Mouse (Mus musculus) lung, postnatal 25 days (tissue): ENCODE results near the gene Mrm1.

Experiments used
- DNase-seq: peaks from one replicate; pipeline ENCODE4 v3.0.0; 2022; ENCODE audit warnings: low spot score

Mrm1 gene

DNA sequence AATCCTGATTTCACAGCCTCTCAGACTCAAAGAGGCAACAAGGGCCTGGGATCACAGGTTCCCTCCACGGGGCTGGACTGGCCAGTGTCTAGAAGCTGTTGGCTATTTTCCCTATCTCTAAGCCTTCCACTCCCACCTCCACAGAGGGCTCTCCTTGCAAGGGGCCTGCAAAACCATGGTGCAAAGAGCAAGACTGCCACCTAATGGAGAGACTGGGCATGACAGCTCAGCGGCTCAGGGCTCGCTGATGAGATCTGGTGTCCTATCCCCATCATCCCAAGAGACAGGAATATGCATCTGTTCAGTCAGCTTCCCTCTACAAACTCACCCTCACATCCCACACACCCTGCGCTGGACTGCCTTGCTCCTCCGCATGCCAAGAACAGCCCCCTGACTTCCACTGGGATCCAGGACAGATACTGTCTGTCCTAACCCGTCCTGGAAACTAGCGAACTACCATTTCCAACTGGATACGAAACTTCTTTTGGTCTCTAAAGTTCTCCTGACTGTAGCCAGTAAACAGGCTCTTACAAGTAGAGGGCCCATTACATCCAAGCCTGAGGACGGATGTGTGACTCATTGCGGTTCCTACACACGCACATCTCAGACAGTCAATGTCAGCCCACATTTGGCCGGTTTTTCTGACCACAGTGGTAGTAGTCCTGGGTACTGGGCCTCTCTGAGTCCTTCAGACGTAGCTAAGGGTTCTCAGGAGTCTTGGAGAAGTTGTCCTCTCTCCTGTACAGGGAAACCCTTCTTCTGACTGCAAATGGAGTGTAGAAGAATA is 5.4 kb downstream of the Mrm1 start:
- DNase-seq = peak; percentile 56

DNA sequence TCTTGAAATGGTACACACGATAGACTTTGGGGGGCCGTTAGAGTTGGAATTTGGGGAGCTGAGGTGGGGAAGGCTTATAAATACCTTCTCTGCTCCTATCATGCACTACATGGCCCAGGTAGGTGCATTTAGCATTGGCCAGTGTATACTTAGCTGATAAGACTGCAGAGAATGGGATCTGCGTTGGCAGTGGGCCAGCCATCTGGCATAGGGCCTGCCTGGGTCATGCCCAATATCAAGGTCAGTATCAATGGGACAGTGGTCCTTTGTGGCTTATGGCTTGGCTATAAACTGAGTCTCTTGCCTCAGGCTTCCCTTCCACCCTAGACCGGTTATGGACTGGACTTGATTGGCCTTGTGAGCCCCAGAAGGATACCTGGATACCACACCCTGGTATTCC is 14.9 kb downstream of the Mrm1 start:
- no peak for DNase-seq

DNA sequence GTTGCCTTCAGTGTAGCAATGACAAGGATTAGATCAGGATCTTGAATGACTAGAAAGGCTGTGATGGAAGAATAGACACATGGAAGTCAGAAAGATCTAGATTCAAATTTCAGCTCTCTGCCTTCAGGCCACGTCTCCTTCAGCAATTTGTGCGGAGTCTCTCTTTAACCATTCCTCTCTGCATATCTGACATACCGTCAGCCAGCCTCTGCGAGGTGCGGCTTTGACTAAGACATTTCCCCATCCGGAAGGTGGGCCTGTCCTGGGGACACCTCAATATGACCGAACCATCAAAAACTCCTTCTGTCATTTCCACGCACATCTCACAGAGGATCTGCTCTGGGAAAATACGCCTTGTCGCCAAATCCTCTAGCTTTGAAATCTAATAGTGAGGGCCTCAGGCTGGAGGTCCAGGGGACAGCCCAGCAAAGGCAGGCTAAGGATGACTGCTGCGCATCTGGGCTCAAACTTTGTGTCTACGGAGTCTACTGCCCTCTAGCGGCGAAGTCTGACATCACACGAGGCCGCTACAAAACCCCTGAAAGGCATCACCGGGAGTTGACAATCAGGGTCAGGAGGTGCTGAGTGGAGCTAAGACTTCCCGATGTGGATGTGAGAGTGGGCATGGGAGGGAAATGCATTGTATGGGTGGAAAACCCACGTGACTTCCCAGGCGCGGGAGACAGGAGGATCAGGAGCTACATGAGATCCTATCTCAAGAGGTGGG is 21.5 kb downstream of the Mrm1 start:
- peak; percentile 46 for DNase-seq

DNA sequence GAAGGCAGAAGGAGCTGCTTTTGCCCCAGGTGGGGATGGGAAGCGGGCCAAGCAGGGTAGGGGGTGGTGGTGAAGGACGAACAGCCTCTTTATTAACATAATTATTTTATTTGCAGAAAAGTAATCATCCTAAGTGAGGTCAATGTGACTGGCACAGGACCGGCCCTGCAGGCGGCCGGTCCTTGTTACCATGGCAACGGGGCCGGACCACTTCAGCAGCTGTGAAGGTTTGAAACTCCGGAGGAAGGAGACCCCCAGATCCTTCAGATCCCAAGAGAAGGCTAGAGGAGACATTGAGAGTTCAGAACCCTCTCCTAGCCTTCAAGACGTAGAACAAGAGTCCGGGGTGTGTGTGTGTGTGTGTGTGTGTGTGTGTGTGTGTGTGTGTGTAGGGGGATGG is 22.3 kb downstream of the Mrm1 start:
- DNase-seq = no peak

DNA sequence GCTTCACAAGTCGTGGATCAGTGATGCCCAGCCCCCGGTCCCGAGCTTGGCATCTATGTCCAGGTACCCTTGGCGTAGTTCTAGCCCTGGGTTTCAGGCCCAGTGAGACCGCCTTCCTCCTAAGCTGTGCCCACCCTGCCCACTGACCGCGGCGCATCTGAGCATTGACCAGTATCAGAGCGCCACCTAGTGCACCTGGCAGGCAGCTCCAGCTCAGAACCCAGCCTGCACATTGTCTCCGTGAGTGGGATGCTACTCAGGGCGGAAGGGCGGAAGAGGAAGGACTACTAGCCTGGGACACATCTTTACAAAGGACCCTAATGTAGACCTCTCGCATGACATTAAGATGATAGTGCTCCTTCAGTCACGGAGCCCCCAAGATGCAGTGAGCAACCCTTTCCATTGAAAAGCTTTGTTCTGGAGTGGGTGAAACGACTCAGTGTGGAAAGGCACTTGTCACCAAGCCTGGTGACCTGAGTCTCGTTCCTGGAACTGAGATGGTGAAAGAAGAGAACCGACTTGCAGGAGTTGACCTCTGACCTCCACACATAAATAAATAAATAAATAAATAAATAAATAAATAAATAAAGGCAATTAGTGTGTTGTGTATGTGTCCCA is 24.7 kb downstream of the Mrm1 start:
- DNase-seq = peak; percentile 29

DNA sequence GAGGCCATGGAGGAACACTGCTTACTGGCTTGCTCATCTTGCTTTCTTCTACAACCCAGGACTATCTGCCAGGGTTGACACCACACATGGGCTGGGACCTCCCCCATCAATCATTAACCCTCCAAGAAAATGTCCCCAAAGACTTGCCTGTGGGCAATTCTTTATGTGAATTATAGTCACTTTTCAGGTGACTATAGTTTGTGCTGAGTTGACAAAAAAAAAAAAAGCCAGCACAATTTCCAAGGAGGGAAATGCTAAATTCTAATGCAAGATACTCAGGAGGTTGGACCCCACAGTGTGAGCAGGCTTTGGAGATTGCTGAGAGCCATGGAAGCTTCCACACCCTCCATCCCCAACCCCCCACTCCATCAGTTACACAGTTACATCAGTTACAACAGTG is 25.8 kb downstream of the Mrm1 start:
- no peak for DNase-seq

DNA sequence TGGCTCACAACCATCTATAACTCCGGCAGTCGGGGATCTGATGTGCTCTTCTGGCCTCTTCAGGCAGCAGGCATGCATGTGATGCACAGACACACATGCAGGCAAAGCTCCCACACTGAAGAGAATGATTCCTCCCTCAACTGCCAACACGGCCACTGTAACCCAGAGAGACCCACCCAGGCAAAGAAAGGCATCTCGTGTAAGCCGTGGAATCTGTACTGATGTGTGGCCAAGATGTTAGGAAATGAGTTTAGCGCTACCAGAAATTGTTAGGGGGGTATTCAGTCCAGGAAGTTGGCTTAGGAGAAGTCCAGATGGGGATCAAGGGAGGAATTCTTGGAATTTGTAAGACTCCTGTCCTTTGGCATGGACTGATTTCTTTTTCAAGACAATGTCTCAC is 28.9 kb downstream of the Mrm1 start:
- no peak for DNase-seq

DNA sequence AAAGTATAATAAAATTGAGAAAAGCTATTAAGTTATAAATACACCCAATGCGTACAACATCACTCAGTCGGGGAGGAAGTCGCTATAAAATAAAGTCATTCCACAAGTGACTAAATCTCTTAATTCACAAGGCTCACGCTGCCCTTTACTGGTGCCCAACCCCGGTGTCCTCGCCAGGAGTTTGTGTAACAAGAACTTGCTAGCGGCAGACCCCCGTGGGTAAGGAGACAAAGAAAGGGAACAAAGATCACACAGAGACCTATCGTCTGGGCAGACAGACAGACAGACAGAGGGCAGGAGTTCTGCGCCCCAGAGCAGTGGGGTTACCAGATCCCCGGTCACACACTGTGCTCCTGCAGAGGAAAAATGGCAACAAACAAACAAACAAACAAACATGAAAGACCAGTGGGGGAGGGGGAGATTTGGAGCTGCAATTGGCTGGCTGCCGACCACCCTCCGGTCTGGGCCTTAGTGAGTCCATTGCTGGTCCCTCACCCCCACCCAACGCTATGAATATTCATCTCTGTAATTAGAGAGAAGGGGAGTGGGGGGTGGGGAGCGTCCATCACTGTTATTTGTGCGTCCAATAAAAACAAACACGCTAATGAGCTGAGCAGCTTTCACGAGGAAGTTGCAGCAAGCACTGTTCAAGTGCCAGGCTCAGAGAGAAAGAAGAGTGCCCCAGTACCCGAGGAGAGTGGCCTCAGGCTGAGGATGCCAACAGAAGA is 39.0 kb downstream of the Mrm1 start:
- no peak for DNase-seq

DNA sequence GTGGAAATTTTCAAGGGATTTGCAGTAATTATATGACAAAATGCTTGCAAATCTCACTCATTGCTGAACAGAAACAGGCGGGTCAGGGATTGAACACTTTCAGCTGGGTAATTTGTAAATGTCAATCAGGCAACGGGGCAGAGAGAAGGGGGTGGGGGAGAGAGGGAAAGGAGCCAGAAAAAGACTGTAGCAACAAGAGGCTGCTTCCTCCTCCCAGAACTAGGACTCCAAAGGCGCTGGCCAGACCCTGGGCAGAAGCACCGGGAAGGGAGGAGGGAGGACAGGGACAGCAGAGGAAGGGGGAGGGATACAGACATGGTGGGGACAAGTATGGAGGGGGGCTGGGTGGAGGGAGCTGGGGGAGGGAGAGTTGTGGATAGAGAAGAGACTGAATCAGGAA is 43.8 kb downstream of the Mrm1 start:
- no peak for DNase-seq

DNA sequence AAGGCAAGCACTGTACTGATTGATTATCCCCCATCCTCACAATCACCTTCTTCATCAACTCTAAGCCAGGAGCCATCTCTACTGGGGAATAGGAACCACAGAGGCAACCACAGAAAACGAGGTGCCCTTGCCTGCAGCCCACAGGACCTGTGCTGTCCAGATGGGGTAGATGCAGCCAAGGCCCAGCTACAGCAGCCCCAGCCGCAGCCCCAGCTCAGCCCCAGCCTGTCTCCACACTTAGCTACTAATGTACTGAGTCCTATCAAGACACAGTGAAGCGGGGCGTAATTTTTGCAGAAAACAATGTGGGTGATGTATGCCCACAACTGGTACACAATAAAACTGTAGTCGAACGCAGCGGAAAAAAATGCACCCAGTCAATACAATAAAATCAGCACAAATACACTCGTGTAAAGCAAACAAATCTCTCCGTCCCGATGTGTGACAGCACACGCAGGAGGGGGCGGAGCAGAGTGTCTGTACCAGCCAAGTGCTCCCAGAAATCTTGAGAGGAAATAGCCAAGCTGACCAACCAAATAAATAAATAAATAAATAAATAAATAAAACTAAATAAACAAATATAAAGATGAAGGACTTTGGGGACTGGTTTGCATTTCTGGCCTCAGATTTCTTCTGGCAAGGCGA is 44.3 kb downstream of the Mrm1 start:
- DNase-seq = no peak

DNA sequence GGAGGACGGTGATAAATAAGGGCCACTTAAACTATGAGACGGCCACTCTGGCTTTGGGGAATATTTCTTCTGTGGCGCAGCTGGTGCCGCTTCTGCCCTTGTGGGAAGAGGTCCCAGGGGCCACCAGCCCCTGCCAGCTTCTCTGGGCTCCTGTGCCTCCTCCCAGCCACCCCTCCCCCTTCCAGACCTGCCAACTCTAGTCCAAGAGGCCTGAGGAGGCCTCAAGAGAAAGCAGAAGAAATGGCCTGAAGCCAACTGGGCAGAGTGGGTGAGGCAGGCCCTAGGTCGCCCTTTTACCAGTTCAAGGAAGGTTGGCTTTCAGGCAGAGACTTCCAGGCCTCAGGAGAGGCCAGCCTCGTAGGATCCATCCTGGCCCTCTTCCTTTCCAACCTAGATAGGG is 51.4 kb downstream of the Mrm1 start:
- no peak for DNase-seq

DNA sequence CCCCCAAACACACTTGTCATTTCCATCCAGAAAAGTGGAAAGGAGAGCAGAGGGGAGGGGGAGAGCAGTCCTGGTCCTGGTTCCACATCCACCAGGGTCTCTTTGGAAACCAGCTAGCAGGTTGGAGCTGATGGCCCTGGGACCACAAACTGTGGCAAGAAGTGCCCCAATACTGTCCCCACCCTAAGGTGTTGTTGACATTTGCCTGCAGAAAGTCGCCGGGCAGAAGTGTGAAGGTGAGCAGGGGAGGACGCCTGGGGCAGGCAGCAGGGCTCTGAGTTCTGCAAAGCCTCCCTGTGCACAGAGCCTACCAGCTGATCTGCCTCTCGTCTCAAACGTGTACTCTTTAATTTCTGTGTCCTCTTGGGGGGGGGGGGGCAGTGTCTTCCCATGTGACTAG is 54.2 kb downstream of the Mrm1 start:
- no peak for DNase-seq

DNA sequence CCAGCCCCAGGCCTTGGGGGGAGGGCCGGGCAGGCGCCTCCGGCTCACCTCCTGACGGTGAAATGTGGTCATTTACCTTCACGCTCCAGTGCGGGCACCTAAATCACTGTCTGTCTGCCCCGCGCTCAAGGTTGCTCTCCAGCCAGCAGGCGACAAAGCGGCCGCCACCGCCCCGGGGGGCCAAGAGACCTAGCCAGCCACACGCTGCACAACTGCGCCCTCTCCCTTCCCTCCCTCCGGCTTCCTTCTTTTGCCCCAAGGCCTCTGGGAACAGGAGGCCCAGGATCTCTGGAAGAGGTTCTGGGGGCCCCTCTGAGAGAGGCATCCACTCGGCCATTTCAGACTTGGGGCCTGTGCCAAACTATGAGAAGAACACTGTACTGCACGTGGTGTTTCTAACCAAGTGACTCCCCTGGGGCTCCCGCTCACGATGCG is 54.8 kb downstream of the Mrm1 start:
- DNase-seq = no peak

DNA sequence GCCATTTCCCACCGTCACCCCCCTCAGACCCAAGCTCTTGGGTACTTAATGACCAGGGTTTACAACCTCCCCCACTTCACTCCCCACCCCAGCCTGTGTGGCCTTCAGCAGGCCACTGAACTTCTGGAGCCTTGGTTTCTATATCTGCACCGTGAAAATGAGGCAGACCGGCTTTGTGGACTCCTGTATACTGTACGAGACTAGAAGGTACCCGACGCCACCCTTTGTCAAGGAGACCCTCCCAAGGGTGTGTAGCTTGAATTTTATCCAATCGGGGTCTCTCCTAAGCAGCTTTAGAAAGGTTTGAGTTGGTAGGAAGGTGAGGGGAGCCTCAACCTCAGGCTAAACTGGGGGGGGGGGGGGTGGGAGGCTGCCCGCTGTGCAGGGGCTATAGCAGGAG is 55.2 kb downstream of the Mrm1 start:
- no peak for DNase-seq
